In genomic region chrX:97434327-97434726, GRCm38 (mm10) we compare ENCODE assay signal across 14 mouse cellular contexts. TPM values are rescaled to one million over a fixed set of nuclear protein-coding genes. Genes with fewer than 3 reads are reported as not detected.
A peak's percentile ranks its signal among the peaks of the same experiment; 100 is the strongest.
DNase-seq lines count a peak whose midpoint lies in the region; ATAC-seq and TF ChIP-seq lines count a peak whose summit lies in the region.
"Had no signal": no experiment of that assay in that cellular context is flagged by ENCODE, and none has a peak within 500 bp of the region (broad histone marks: within the 10 kb centered on the region; RNA-seq: fewer than 3 reads in every experiment).

No protein-coding gene starts in this region.

- no peak overlapping the region for H3K4me2 ChIP-seq in hindbrain, embryonic 14.5 days (replicated peaks)
- H3K4me2 ChIP-seq in midbrain, postnatal 0 days (ENCODE audit: low read depth, low read length, poor library complexity, severe bottlenecking), result no peak overlapping the region
- no peak overlapping the region for H3K4me2 ChIP-seq in midbrain, embryonic 11.5 days
- H3K4me2 ChIP-seq: forebrain, embryonic 13.5 days; limb, embryonic 13.5 days had no signal

- H3K9ac ChIP-seq in hindbrain, embryonic 14.5 days, result no peak overlapping the region
- no peak overlapping the region for H3K9ac ChIP-seq in midbrain, postnatal 0 days (replicated peaks; ENCODE audit: low read length, poor library complexity, severe bottlenecking)
- H3K9ac ChIP-seq in midbrain, embryonic 11.5 days (ENCODE audit: low read length), result no peak overlapping the region
- H3K9ac ChIP-seq: forebrain, embryonic 13.5 days; limb, embryonic 13.5 days had no signal

- no peaks in the 10 kb centered on the region for H3K4me1 ChIP-seq in hindbrain, embryonic 14.5 days (replicated peaks; ENCODE audit: control insufficient read depth, insufficient read depth, low read length)
- no peaks in the 10 kb centered on the region for H3K4me1 ChIP-seq in hindbrain, embryonic 10.5 days (replicated peaks)
- H3K4me1 ChIP-seq in midbrain, postnatal 0 days (ENCODE audit: insufficient read depth, low read length), result no peaks in the 10 kb centered on the region
- no peaks in the 10 kb centered on the region for H3K4me1 ChIP-seq in midbrain, embryonic 11.5 days (ENCODE audit: control insufficient read depth, insufficient read depth, low read length)
- H3K4me1 ChIP-seq: forebrain, embryonic 13.5 days; limb, embryonic 13.5 days had no signal

- no peaks in the 10 kb centered on the region for H3K36me3 ChIP-seq in hindbrain, embryonic 14.5 days (replicated peaks; ENCODE audit: control insufficient read depth, insufficient read depth)
- H3K36me3 ChIP-seq in hindbrain, embryonic 10.5 days, result no peaks in the 10 kb centered on the region
- H3K36me3 ChIP-seq in midbrain, postnatal 0 days (ENCODE audit: insufficient read depth, low read length), result no peaks in the 10 kb centered on the region
- H3K36me3 ChIP-seq in midbrain, embryonic 11.5 days (ENCODE audit: control insufficient read depth, insufficient read depth, low read length), result no peaks in the 10 kb centered on the region
- H3K36me3 ChIP-seq: limb, embryonic 13.5 days had no signal

- TF ChIP-seq POLR2A in brain, embryonic 14.5 days (IDR thresholded peaks at IDR 0.05; ENCODE audit: borderline replicate concordance, extremely low read depth, insufficient read depth, insufficient read length, poor library complexity, severe bottlenecking), result no peak

- peak; percentile 39 for DNase-seq in hindbrain, embryonic 14.5 days (ENCODE audit: low spot score)
- no peak for DNase-seq in hindbrain, embryonic 10.5 days (ENCODE audit: low spot score)
- peak; percentile 6 for DNase-seq in midbrain, postnatal 0 days (ENCODE audit: low spot score)
- no peak for DNase-seq in midbrain, embryonic 11.5 days (ENCODE audit: low spot score, missing footprints)
- DNase-seq in brain, embryonic 14.5 days (ENCODE audit: low read depth), result peak; percentile 34
- no peak for DNase-seq in testis, postnatal 14 days (ENCODE audit: low spot score)
- no peak for DNase-seq in spleen, adult 12 weeks (ENCODE audit: low spot score)
- DNase-seq: adrenal gland, adult 2 months; heart, postnatal 4 days; lung, postnatal 10 days; right cerebral cortex, postnatal 4 days had no signal

- no peak overlapping the region for H3K27ac ChIP-seq in hindbrain, embryonic 14.5 days
- H3K27ac ChIP-seq in hindbrain, embryonic 10.5 days, result no peak overlapping the region
- no peak overlapping the region for H3K27ac ChIP-seq in midbrain, postnatal 0 days (ENCODE audit: low read depth, low read length)
- no peak overlapping the region for H3K27ac ChIP-seq in midbrain, embryonic 11.5 days (ENCODE audit: low read depth, low read length)
- H3K27ac ChIP-seq: forebrain, embryonic 13.5 days; limb, embryonic 13.5 days had no signal

- peak; percentile 50 for TF ChIP-seq CTCF in midbrain, postnatal 0 days (IDR thresholded peaks at IDR 0.05)
- TF ChIP-seq CTCF in brain, embryonic 14.5 days (IDR thresholded peaks at IDR 0.05; ENCODE audit: borderline replicate concordance, extremely low read depth, insufficient read depth, insufficient read length), result no peak

- ATAC-seq in hindbrain, embryonic 14.5 days (ENCODE audit: low FRiP score), result no peak
- ATAC-seq in midbrain, postnatal 0 days (ENCODE audit: low FRiP score), result no peak
- no peak for ATAC-seq in midbrain, embryonic 11.5 days (ENCODE audit: low FRiP score)
- ATAC-seq in frontal cortex, adult (ENCODE audit: low TSS enrichment), result no peak
- ATAC-seq: forebrain, embryonic 13.5 days had no signal

- H3K27me3 ChIP-seq in hindbrain, embryonic 14.5 days (ENCODE audit: control insufficient read depth, insufficient read depth, low read length), result no peaks in the 10 kb centered on the region
- H3K27me3 ChIP-seq in hindbrain, embryonic 10.5 days (ENCODE audit: insufficient read depth, poor library complexity, severe bottlenecking), result no peaks in the 10 kb centered on the region
- no peaks in the 10 kb centered on the region for H3K27me3 ChIP-seq in midbrain, postnatal 0 days (ENCODE audit: insufficient read depth, low read length)
- H3K27me3 ChIP-seq in midbrain, embryonic 11.5 days (ENCODE audit: control insufficient read depth, insufficient read depth, low read length), result no peaks in the 10 kb centered on the region
- H3K27me3 ChIP-seq: forebrain, embryonic 13.5 days; limb, embryonic 13.5 days had no signal

- 45% methylated on average over 2 of the region's 2 CpGs for WGBS in hindbrain, embryonic 14.5 days
- WGBS in hindbrain, embryonic 10.5 days, result 49% methylated on average over 2 of the region's 2 CpGs
- 41% methylated on average over 2 of the region's 2 CpGs for WGBS in midbrain, postnatal 0 days
- 43% methylated on average over 2 of the region's 2 CpGs for WGBS in midbrain, embryonic 11.5 days

- no peak overlapping the region for H3K4me3 ChIP-seq in hindbrain, embryonic 14.5 days (replicated peaks; ENCODE audit: low read length)
- H3K4me3 ChIP-seq in hindbrain, embryonic 10.5 days, result no peak overlapping the region
- no peak overlapping the region for H3K4me3 ChIP-seq in midbrain, postnatal 0 days (ENCODE audit: low read depth, low read length)
- no peak overlapping the region for H3K4me3 ChIP-seq in midbrain, embryonic 11.5 days (ENCODE audit: low read depth, low read length)
- H3K4me3 ChIP-seq: forebrain, embryonic 13.5 days; limb, embryonic 13.5 days had no signal

- no peaks in the 10 kb centered on the region for H3K9me3 ChIP-seq in hindbrain, embryonic 14.5 days (ENCODE audit: control insufficient read depth, low read length)
- no peaks in the 10 kb centered on the region for H3K9me3 ChIP-seq in hindbrain, embryonic 10.5 days
- no peaks in the 10 kb centered on the region for H3K9me3 ChIP-seq in midbrain, postnatal 0 days (ENCODE audit: low read length)
- H3K9me3 ChIP-seq in midbrain, embryonic 11.5 days (ENCODE audit: control insufficient read depth, low read length), result no peaks in the 10 kb centered on the region
- H3K9me3 ChIP-seq: forebrain, embryonic 13.5 days; limb, embryonic 13.5 days had no signal

RNA-seq across cellular contexts. Expression of gene Eda2r, which starts 57.3 kb away (rescaled TPM):
- 0.92 and 1.1 TPM in 2 replicates for polyA plus RNA-seq in hindbrain, embryonic 14.5 days (2014; fragmentation: Nextera tagmentation; extraction: Ambion mirVana)
- polyA plus RNA-seq in hindbrain, embryonic 10.5 days (2016; fragmentation: Nextera tagmentation; extraction: Ambion mirVana), result 0.94 and 1.0 TPM in 2 replicates
- 0.99 and 1.2 TPM in 2 replicates for total RNA-seq in midbrain, postnatal 0 days (2014; rRNA removed)
- polyA plus RNA-seq in midbrain, postnatal 0 days (2015; fragmentation: Nextera tagmentation; extraction: Ambion mirVana), result 0.49 and 0.52 TPM in 2 replicates
- 1.3 and 1.7 TPM in 2 replicates for polyA plus RNA-seq in midbrain, embryonic 11.5 days (2014; fragmentation: Nextera tagmentation; extraction: Ambion mirVana)
- 0.77 and 0.86 TPM in 2 replicates for polyA plus RNA-seq in brain, embryonic 14.5 days (2012; rRNA removed)

Comparison
In these comparisons a context has a peak if more than half of its experiments do, and no peak if none do; other contexts are left out.
1. DNase-seq: peak in hindbrain, embryonic 14.5 days (single experiment), midbrain, postnatal 0 days (single experiment) and brain, embryonic 14.5 days (single experiment); none in hindbrain, embryonic 10.5 days (single experiment), midbrain, embryonic 11.5 days (single experiment), testis, postnatal 14 days (single experiment) and spleen, adult 12 weeks (single experiment).